Mouse (Mus musculus) megakaryocyte, embryonic 14.5 days (primary cell): Measurements from ENCODE around the gene Esyt3.

Experiments
- FLI1 ChIP-seq: IDR thresholded peaks from 2 replicates; pipeline ENCODE4 v1.6.1; 2012; ENCODE audit warnings: low read length, inconsistent platforms, mixed read lengths
- GATA1 ChIP-seq: IDR thresholded peaks from 3 replicates; pipeline ENCODE4 v1.6.1; 2012; ENCODE audit warnings: mixed read lengths, low read length, inconsistent platforms, borderline replicate concordance

GRCm38 (mm10) chr9:99319343-99319951 lies 38.9 kb downstream of the Esyt3 start:
- TF ChIP-seq GATA1: no peak
- no peak for TF ChIP-seq FLI1
